Mouse (Mus musculus): ENCODE data around the gene Basp1.

The Basp1 gene

DNA sequence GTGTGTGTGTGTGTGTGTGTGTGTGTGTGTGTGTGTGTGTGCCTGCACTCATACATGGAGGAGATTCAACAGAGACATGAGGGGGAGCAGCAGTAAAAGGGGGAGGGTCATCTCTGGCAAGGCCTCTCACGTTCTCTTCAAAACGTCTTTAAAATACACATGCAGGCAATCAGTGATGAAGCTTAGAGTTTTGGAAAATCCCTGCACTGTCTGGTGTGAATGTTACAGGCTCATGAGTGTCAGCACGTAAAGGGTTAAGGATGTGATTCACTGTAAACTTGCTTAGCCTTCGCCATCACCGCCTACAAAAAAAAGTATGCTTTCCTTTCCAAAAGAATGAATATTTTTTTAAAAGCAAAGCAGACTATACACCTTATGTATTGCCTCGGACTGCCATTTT lies 2.8 kb upstream of the Basp1 start:
- no peak for DNase-seq (ENCODE audit: extremely low read depth, low read depth)

DNA sequence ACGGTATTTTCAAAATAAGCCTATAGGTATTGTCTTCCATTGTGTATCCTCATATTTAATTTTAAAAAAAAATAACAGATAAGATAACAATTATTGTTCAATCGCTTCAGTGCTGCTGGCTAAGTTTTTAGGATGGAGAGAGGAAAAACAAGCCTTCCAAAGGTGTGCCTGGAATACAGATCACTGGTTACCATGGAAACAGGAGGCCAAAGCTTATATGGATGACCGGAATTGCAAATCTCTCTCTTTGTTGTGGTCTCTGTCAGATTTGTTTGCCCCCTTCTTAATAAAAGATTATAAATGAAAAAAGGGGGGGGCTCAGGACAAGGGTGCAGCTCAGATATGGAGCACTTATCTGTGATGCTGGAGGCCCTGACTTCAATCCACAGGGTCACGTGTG lies 2.4 kb upstream of the Basp1 start:
- no peak for DNase-seq (ENCODE audit: extremely low read depth, low read depth)

DNA sequence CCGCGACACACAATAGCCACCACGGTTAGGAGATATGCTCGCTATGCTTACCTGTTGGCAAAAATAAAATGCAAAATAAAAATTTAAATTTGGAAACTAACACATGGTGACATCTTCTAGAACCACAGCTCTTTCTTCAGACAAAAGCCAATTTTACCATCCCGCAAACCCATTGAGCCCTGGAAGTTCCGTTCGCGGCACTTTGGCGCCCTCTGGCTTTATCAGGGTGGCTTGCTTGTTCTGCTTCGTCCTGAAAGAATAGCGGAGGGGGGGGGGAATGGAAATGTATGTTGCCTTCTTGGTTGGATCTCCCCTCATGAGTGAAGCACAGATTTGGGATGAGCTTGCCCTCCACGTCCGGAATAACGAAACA lies 1.2 kb upstream of the Basp1 start:
- no peak for DNase-seq (ENCODE audit: extremely low read depth, low read depth)

DNA sequence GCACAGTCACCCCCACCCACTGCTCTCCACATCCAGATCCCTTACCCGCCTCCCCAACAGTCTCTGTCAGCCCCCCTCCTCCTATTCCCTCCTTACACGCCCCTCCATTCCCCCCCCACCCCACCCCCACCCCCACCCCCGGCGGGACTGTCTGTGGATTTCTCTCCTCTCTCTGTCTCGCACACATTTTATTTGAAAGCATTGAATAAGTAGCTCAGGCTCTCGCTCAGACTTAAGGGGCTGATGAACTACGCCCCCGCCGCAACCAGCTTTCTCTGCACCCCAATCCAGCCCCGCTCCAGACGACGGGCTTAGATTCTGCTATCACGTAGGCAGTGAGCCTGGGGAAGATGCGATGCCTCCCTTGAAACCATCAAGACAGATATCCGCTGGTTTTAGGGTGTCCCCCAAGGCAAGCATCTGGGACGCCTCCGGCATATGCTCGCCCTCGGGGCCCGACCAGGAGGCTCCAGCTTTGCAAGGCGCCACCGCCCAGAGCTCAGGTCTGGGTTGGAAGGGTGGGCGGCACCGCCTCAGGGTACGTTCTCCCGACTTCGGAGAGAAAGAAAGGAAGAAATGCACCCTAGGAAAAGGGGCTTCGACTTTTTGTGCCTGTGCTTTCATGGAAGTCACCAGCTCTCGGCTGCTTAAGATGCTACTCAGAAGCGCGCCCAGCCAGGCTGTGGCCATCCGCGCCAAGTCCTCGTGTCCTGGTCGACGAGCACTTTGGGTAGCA lies 615 bp upstream of the Basp1 start:
- no peak for DNase-seq (ENCODE audit: extremely low read depth, low read depth)

DNA sequence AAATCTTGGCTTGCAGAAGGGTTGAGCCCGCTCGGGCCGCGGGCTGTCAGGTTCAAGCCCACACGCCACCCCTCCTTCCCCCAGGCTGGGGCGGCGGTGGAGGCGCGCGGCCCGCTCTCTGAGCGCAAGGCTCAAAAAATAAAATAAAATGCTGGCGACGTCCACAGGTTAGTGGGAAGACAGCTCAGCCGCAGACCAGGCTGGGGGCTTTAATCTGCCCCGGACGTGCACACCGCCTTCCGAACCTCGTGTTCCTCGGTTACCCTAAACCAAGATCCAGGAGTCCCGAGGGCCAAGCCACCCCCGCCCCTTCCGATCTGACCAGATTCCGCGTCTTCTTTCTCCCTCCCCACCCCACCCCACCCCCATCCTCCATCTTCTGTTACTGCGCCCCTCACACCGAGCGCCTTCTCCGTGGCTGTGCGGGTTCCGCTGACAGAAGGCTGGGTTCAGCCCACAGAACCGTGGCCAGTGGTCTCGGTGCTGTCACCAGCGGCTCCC lies 753 bp downstream of the Basp1 start:
- no peak for DNase-seq (ENCODE audit: extremely low read depth, low read depth)

DNA sequence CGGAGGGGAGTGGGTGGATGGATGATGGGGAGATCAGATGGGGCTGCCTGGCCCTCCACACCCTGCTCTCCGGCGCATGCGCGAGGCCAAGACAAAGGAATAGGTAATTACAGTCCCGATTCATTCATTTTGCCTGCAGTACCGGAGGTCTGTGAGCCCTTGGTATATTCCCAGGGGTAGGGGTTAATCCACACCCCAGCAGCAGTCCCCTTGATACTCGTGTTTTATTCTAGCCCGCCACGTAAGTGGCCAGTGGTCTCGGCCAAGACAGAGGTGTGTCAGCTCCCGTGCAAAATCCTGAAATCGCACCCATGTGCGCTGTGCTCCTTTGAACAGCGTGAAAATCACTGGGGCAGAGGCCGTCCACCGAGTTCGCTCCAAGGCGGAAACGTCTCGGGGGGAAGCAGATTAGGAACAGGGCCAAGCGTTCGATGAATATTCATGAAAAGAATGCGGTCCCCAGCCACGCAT lies 1.4 kb downstream of the Basp1 start:
- DNase-seq (ENCODE audit: extremely low read depth, low read depth), result no peak

DNA sequence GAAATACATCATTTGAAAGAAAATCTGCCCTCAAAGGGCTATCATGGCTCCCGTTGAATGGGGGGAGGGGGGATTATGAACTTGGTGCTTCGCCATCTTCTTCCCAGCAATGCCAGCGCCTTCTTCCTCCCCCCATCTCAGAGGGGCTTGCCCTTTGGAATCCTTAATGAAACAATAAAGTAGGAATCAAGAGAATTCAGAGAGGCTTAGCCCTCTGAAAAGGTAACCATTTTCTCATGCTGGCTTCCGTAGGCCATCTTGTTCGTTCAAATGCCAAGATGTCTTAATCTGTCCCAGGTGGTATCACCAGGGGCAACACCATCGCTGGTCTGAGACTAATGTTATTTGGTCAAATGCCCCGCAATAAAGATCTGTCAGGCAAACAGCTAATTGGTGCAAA lies 2.1 kb downstream of the Basp1 start:
- DNase-seq (ENCODE audit: extremely low read depth, low read depth), result no peak

DNA sequence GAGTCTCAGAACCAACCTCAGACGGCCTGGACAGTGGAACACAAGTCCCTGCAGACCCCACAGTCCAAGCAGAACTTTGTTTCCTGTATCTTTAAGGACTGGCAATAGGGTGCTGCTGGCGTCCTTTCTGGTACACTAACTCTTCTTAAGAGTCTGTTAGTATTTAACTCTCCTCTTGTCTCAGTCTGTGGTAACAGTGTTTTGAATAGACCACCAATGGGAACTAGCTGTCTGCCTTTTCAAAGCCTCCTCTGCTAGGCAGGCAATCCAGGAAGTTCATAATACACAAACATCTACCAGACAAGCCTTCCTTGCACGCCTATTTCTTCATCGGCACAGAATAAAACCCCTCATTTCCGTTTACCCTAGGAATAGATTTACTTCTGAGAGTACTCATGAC lies 7.6 kb downstream of the Basp1 start:
- no peak for DNase-seq (ENCODE audit: extremely low read depth, low read depth)

DNA sequence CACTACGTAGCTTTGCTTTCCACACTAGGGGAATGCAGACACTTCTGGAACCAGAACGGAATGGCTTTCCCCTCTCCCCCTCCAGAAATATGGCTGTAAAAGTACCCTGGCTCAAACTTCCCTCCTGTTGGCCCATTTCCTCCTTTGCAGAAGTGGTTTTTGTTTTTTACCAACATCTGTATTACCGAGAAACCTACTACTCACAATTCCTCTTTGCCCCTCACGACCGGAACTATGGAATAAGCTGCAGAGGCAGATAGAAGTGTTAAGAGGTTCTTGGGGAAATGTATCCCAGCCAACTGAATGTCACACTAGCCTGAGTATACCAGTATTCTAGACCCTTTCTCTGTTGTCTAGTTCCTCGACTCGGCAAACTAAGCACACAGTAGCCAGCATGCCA lies 9.7 kb downstream of the Basp1 start:
- DNase-seq (ENCODE audit: extremely low read depth, low read depth), result no peak

DNA sequence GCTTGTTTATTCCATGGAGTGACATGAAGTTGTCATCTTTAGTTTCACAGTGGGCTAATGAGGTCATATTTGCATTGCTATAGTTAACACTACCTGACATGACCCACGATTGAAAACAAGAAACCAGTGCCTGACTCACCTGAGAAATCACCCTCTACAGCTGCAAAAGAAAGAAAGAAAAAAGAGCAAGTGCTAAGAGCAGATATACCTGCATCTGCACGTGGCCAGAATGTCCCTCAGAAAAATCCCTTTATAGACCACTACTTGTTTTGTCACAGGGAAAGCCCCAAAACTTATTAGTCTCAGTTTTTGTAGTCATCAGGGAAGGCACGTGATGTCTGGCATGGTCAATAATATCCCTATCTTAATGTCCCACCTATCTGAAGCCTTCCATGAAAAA lies 11.6 kb downstream of the Basp1 start:
- DNase-seq (ENCODE audit: extremely low read depth, low read depth), result no peak

DNA sequence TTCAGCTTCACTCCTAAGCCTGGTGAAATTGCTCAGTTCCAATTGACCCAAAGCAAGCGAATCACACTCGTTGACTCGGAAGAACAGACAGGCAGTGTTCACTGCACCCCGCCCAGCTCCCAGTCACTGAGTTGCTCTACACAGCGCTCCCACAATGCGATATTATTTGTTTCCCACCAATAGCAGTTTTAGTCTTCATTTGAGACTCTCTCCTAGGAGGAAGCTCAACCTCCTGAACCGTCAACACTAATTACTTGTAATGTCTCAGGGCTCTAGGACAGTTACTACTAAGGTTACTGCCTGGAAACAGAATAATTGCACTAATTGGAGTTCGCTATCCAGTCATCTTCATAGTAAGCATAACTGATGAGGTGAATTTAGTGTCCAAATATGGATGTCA lies 13.3 kb downstream of the Basp1 start:
- DNase-seq (ENCODE audit: extremely low read depth, low read depth), result no peak

DNA sequence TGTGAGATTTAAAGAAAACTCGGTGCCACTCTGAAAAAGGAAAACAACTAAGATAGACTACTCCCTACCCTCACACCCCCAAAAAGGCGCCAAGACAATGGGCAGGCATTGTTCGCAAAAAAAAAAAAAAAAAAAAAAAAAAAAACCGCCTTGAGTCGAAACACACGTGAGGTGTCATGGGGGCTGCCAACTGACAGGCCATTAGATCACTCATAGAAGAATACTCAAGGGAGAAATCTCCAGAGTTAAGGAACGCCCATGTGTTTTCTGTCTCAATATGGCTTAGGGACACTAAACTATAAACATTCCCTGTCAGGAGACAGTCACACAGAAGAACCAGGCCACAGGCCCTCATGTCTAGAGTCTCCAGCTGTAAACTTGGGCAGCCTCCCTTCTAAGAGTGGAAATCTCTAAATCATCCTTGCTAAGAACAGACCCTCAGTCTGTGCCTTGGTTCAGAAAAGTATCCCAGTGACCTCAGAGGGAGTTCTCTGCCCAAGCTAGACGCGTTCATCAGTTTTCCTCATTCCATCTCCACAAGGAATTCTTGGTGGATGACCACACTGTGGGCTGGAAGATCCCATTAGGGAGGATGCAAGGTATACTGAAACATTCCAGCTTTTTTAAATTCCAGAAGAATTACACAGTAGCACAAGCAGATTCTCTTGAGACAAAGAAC lies 17.5 kb downstream of the Basp1 start:
- no peak for DNase-seq (ENCODE audit: extremely low read depth, low read depth)

DNA sequence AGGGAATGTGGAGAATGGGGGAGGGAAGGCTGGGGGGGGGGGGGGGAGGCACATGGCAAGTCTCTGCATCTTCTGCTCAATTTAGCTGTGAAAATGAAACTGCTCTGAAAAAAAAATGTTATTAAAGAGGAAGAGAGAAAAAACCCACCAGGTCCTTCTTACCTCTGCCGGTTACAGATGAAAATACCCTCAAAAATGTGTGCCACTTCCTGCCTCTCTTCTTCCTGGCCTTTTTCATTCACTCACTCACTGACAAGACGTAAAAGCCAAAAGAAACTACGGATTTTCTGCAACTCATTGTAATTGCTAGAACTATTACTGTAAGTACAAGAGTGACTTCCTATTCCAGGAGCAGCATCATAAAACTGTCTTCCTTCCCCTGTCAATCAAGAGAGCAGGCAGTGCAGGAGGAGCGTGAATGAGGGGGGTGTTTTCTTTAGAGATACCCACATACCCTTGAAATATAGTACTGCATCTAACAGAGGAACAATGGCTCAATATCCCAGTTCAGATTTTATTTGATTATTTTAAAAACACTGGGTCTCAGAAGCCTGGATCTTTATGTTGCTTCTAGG lies 21.0 kb downstream of the Basp1 start:
- DNase-seq (ENCODE audit: extremely low read depth, low read depth), result no peak

DNA sequence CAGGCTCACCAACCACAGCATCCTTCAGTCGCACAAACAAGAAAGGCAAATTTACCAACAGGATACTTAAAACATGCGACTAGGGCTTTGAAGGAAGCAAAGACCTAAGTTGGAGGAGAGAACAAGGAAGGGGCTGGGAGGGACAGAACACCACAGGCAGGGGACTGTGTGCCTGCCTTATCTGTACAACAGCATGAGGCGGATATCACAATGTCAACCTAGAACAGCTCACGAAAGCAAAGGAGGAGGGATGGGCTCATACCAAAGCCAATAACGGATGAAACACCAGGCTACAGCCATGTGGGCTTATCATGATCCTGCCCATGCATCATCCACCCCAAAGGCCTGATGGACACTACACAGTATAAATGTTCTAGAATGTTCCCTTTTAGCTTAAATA lies 22.4 kb downstream of the Basp1 start:
- DNase-seq (ENCODE audit: extremely low read depth, low read depth), result no peak

DNA sequence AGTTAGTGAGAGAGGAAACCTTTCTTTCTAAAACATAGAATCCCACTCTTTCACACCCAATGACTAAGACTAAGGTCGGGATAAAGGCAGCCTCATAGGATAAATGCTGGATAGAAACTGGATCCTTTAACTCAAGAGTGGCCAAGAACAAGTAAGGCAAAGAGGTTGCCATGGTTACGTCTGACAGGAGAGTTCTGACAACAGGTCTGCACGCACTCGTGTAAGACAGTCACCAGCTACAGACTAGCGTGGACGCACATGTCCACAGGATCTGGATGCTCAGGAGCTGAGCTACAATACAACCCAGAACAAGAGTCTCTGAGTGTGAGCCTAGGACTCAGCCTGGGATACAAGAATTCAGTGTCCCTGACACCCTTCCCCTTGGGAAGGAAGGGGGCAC lies 26.0 kb downstream of the Basp1 start:
- no peak for DNase-seq (ENCODE audit: extremely low read depth, low read depth)

DNA sequence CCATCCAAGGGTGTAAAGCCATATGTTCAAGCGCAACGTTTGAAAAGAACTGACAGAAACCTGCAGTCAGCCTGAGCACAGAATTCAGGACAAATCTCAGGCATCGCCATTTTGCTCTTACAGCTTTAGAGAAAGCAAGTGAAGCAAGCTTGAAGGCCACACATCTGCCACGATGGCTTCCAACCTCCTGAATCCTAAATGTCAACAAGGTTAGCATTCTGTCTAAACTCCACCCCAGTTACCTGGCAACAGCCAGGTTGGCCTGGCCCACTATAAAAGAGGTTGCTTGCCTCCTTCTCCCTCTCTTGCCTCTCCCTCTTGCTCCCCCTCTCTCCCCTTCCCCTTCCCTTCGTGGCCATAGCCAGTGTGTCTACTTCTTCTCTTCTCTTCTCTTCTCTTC lies 33.5 kb downstream of the Basp1 start:
- DNase-seq (ENCODE audit: extremely low read depth, low read depth), result no peak

DNA sequence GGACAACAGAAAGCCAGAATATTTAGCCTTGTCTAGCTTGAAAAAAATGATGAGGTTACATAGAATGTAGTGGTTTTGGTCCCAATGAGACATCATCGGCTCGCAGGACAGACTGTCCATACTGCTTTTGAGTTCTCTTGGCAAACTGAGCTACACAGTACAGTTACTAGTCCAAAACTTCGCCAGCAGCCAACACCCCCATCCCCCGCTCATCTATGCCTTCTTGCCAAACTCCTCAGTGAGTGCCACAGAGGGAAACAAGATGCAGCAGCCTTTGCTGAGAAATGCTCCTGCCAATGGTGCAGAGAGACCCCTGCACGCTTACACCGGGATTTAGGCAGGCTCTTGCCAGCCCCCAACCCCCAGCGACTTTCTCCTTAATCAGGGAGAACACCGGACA lies 34.9 kb downstream of the Basp1 start:
- no peak for DNase-seq (ENCODE audit: extremely low read depth, low read depth)

DNA sequence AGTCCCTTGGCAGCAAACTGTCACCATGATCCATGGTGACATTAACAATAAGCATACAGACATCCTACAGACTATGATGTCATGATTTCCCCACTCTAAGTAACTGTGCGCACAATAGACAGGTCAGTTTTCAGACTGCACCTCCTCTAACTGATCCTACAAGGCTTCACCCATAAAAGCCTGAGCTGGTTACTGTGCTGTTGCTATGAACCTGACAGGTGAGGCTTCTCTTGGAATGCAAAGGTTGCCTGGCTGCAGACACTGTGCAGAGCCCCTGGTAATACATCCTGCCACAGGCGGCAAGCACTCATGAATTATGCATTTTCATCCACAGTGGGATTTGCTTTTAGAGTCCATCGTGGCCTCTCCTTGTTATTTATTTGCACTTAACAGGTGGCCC lies 36.6 kb downstream of the Basp1 start:
- DNase-seq (ENCODE audit: extremely low read depth, low read depth), result no peak

DNA sequence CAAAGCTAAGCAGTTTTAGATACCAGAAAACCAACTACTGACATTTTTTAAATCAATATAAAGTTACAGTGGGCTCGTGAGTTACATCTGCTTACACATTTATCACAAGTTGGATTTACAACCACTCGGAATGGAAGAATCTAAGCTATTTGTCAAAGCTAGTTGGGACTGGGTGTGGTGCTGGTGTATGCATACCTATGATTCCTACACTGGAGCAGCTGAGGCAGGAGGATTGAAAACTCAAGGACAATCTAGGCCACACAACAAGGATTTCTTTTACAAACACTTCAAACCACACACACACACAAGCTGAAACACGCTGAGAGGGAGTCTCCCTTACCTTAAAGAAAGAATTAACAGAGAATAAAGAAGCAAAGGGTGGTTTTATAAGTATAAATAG lies 40.1 kb downstream of the Basp1 start:
- no peak for DNase-seq (ENCODE audit: extremely low read depth, low read depth)

DNA sequence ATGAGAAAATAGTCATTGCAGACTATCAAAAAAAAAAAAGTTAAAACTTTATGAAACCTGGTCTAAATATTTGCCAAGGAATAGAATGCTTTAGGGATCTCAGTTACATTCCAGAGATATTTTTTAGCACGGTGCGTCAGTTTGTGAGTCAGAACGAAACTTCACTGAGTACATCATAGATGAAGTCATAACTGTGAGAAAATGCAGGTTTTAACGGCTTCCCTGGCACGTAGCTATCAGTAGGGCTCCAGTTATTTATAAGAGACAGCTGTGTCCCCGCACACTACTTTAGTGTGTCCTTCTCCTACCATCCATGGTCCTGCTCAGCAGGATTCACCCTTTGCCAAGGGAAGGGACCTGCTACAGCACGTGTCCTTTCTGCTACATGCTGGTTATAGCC lies 44.0 kb downstream of the Basp1 start:
- DNase-seq (ENCODE audit: extremely low read depth, low read depth), result no peak

DNA sequence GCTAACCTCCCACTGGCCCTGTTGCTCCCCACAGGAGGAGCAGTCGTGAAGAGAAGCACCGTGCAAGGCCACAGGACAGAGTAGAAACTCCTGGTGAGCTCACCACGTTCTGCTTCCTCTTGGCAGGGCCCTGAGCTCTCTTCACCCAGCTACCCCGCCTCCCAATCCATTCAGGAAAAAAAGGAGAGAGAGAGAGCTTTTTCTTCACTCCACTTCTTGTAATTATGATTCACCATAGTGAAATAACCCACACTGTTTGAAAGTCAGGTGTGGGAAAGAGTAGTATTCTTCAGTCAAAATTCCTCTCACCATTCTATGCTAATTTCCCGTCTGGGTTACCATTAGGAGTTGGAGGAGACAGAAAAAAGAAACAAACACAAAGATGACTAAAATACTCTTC lies 48.1 kb downstream of the Basp1 start:
- DNase-seq (ENCODE audit: extremely low read depth, low read depth), result no peak

DNA sequence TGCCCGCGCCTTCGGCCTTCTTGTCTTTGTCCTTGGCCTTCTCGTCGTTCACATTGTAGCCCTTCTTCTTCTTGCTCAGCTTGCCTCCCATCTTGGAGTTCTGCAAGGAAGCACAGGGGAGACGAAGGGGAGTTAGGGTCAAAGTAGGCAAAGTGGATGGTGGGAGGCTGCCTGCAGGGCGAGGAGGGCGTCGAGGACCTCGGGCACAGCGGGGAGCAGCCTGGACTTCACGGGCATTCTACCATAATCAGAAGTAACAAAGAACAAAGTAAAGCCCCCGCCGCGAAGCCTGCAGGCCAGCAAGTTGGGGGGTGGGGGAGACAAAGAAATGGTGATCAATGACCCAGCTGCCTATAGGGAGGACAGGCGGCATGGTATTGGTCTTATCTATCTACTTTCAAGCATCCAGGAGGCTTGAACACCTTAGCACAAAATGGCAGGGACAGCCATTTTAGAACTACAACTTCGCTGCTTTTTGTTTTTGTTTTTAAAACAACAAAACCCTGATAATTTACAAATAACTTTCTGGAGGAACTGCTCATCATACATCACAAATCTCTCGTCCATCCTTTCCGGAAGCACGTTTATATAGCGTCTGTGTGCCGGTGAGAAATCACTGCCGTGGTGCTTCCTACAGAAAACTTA lies 48.6 kb downstream of the Basp1 start:
- DNase-seq (ENCODE audit: extremely low read depth, low read depth), result no peak
